Mouse (Mus musculus) brain, embryonic 14.5 days (tissue): ENCODE results near the gene Wbp2.

Experiments
- CTCF ChIP-seq: fragments of 200-500 bp; IDR thresholded peaks from 2 replicates; pipeline ENCODE4 v1.5.1; 2012; ENCODE audit warnings: inconsistent platforms, mild to moderate bottlenecking, moderate library complexity, borderline replicate concordance; ENCODE audit not compliant: insufficient read depth, insufficient read length; ENCODE audit errors: extremely low read depth
- POLR2A ChIP-seq: fragments of 200-500 bp; IDR thresholded peaks from 2 replicates; pipeline ENCODE4 v1.6.1; 2012; ENCODE audit warnings: mild to moderate bottlenecking, inconsistent platforms, borderline replicate concordance; ENCODE audit not compliant: poor library complexity, insufficient read depth, insufficient read length, severe bottlenecking; ENCODE audit errors: extremely low read depth

GRCm38 (mm10) chr11:116065345-116065744, 21.4 kb downstream of the Wbp2 start:
- TF ChIP-seq CTCF = no peak
- no peak for TF ChIP-seq POLR2A
